Mouse (Mus musculus): ENCODE data around the gene Nrg3.

DNA sequence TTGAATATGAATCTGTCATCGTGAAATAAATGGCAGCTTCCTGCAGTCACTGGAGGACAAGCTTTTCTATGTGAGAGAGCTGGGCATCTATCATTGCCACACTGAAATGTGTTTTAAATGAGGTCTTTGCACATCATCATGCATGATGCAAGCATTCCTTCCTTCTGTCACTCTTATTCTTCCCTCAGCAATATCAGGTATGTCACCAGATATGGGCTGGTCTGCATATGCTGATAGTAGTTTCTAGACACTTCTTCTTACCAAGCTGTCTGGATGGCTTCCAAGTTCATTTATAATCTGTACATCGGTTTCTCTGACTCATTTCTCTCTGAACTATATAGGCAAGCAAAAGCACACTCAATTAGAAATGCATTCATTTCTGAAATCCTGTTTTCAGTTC lies 925.6 kb downstream of the Nrg3 start:
- TF ChIP-seq GATA1 (IDR thresholded peaks at IDR 0.05; ENCODE audit: low read length) (no peak), TAL1 (IDR thresholded peaks at IDR 0.05; ENCODE audit: low read length) (no peak)

Measured in erythroblast, embryonic 14.5 days (primary cell).